ENCODE assay signal across 37 mouse cellular contexts in the genomic region with DNA sequence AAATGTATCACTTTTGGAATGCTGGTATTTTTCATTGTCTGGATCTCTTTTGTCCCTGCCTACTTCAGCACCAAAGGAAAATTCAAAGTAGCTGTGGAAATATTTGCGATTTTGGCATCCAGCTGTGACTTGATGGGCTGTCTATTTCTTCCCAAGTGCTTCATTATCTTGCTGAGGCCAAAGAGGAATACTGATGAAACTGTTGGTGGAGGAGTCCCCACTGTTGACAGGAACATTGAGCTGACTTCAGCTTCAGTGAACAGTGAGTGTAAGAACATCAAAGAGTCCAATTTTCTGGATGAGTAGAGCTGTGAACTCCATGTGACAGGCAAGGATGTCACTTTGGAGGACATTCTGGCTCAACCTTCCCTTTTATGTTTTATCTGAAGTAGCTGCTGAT. TPM values are rescaled to one million over a fixed set of nuclear protein-coding genes. Genes with fewer than 3 reads are reported as not detected.
"Had no signal": no experiment of that assay in that cellular context is flagged by ENCODE, and none has a peak within 500 bp of the region (broad histone marks: within the 10 kb centered on the region; RNA-seq: fewer than 3 reads in every experiment).

No protein-coding gene starts in this region.

- DNase-seq: gastrocnemius, adult 2 months; gastrocnemius, postnatal 10 days; gastrocnemius, postnatal 25 days; heart, adult 2 months; heart, postnatal 14 days; heart, postnatal 36 days; kidney, adult 11 months; kidney, adult 2 months; kidney, adult 9 months; kidney, postnatal 25 days; kidney, postnatal 4 days; liver had no signal

- H3K9ac ChIP-seq: heart, embryonic 13.5 days; heart, embryonic 15.5 days; hindbrain, embryonic 13.5 days; hindbrain, embryonic 15.5 days; kidney, embryonic 15.5 days; limb, embryonic 12.5 days had no signal

- H3K4me2 ChIP-seq: heart, embryonic 11.5 days; heart, embryonic 13.5 days; heart, embryonic 15.5 days; hindbrain, embryonic 13.5 days; hindbrain, embryonic 15.5 days; kidney, embryonic 15.5 days; limb, embryonic 12.5 days; liver, embryonic 11.5 days had no signal

- H3K4me3 ChIP-seq: gastrocnemius, adult 2 months; heart, adult 2 months; heart, embryonic 13.5 days; heart, embryonic 15.5 days; hindbrain, embryonic 13.5 days; hindbrain, embryonic 15.5 days; kidney, embryonic 15.5 days; layer of hippocampus, adult 2 months; left cerebral cortex, adult 2 months; limb, embryonic 10.5 days; limb, embryonic 12.5 days had no signal

- H3K4me1 ChIP-seq: heart, embryonic 13.5 days; heart, embryonic 15.5 days; hindbrain, embryonic 13.5 days; hindbrain, embryonic 15.5 days; kidney, embryonic 15.5 days; limb, embryonic 10.5 days; limb, embryonic 12.5 days had no signal

- H3K27me3 ChIP-seq: heart, embryonic 13.5 days; heart, embryonic 15.5 days; hindbrain, embryonic 13.5 days; hindbrain, embryonic 15.5 days; kidney, embryonic 15.5 days; limb, embryonic 12.5 days had no signal

- H3K27ac ChIP-seq: gastrocnemius, adult 2 months; heart, adult 2 months; heart, embryonic 13.5 days; heart, embryonic 15.5 days; hindbrain, embryonic 13.5 days; hindbrain, embryonic 15.5 days; hindbrain, postnatal 0 days; kidney, embryonic 15.5 days; kidney, postnatal 0 days; layer of hippocampus, adult 2 months; left cerebral cortex, adult 2 months; limb, embryonic 10.5 days; limb, embryonic 12.5 days had no signal

- H3K9me3 ChIP-seq: heart, embryonic 13.5 days; heart, embryonic 15.5 days; hindbrain, embryonic 13.5 days; hindbrain, embryonic 15.5 days; kidney, embryonic 15.5 days; limb, embryonic 10.5 days; limb, embryonic 12.5 days had no signal

- ATAC-seq: hindbrain, postnatal 0 days; intestine, embryonic 16.5 days had no signal

- H3K36me3 ChIP-seq: heart, embryonic 13.5 days; heart, embryonic 15.5 days; hindbrain, embryonic 13.5 days; hindbrain, embryonic 15.5 days; kidney, embryonic 15.5 days; limb, embryonic 10.5 days; limb, embryonic 12.5 days had no signal

RNA-seq across cellular contexts. Expression of a gene that starts 43.0 kb away (rescaled TPM):
- total RNA-seq: gastrocnemius, adult 2 months; gastrocnemius, postnatal 10 days; gastrocnemius, postnatal 25 days; gastrocnemius, postnatal 4 days; granulocyte monocyte progenitor cell, adult 5-6 weeks; heart, adult 2 months; heart, postnatal 14 days; heart, postnatal 36 days; hematopoietic stem cell, adult 5-6 weeks; hindbrain, postnatal 0 days; layer of hippocampus, adult 2 months; layer of hippocampus, postnatal 10 days; layer of hippocampus, postnatal 25 days; left cerebral cortex, adult 2 months; left cerebral cortex, postnatal 14 days; left cerebral cortex, postnatal 36 days had no signal
- polyA plus RNA-seq: heart, adult 2 months; heart, embryonic 11.5 days; heart, embryonic 13.5 days; heart, embryonic 15.5 days; heart, postnatal 0 days; hindbrain, embryonic 11.5 days; hindbrain, embryonic 13.5 days; hindbrain, embryonic 15.5 days; hindbrain, postnatal 0 days; intestine, embryonic 14.5 days; kidney, adult 2 months; kidney, embryonic 15.5 days; kidney, postnatal 0 days; limb, embryonic 10.5 days; limb, embryonic 12.5 days; limb, embryonic 14.5 days; liver, embryonic 11.5 days had no signal
